Mouse (Mus musculus) naive thymus-derived CD4-positive, alpha-beta T cell, adult 5 months (primary cell): ENCODE results near the gene Mon2. TPM values are rescaled to one million over a fixed set of nuclear protein-coding genes. Genes with fewer than 3 reads are reported as not detected.

Experiments
- polyA plus RNA-seq: library from polyadenylated mRNA; unstranded; fragments of 100-300 nt; shearing (Covaris generic); gene quantifications from one replicate; pipeline ENCODE4 v1.2.1, GENCODE M21; 2017

The Mon2 gene
- polyA plus RNA-seq: 23.8 TPM

GRCm38 (mm10) chr10:123076245-123077023 lies at the start of gene Mon2:
TSS of gene Mon2 (minus strand) at chr10:123076505.

Other genes with a start within 250 kb of the Mon2 start
- 160 TPM for gene Usp15, start 120.5 kb upstream of the Mon2 start, polyA plus RNA-seq
- 0.15 TPM for gene Fam19a2, start 187.5 kb upstream of the Mon2 start, polyA plus RNA-seq